Mouse (Mus musculus) heart, embryonic 14.5 days (tissue): Measurements from ENCODE around the gene 9330161L09Rik. TPM values are rescaled to one million over a fixed set of nuclear protein-coding genes. Genes with fewer than 3 reads are reported as not detected.

Source experiments
- ATAC-seq: fragments of 200-750 bp; cut with Nextera tagmentation; 2 replicates; pipeline ENCODE4 v1.8.0; 2017; ENCODE audit warnings: low read depth, moderate TSS enrichment; ENCODE audit not compliant: insufficient number of reproducible peaks, insufficient read depth, low FRiP score
- H3K27ac ChIP-seq, 2 experiments: fragments of 200-500 bp in 1 of 2; fragments of 300-500 bp in 1 of 2; sonication (generic) in 1 of 2; replicated peaks in 1 of 2; 2 replicates each; pipeline ENCODE4 v1.5.1; 2012 to 2014; ENCODE audit warnings: low read depth in 2 of 2, low read length in 2 of 2, control low read depth in 1 of 2, mild to moderate bottlenecking in 1 of 2, mixed read lengths in 1 of 2; ENCODE audit not compliant: control insufficient read depth in 1 of 2, insufficient read depth in 1 of 2
- H3K27me3 ChIP-seq: fragments of 300-500 bp; sonication (generic); 2 replicates; pipeline ENCODE4 v1.6.1; 2014; ENCODE audit warnings: mild to moderate bottlenecking, low read length, control low read depth; ENCODE audit not compliant: control insufficient read depth, insufficient read depth
- H3K36me3 ChIP-seq: fragments of 300-500 bp; sonication (generic); 2 replicates; pipeline ENCODE4 v1.6.1; 2014; ENCODE audit warnings: mild to moderate bottlenecking, control low read depth, low read length, mixed read lengths; ENCODE audit not compliant: control insufficient read depth, insufficient read depth
- H3K4me1 ChIP-seq, 2 experiments: fragments of 200-500 bp in 1 of 2; fragments of 300-500 bp in 1 of 2; sonication (generic) in 1 of 2; 2 replicates each; pipeline ENCODE4 v1.6.1; 2012 to 2014; ENCODE audit warnings: low read length in 2 of 2, control low read depth in 1 of 2, mixed read lengths in 1 of 2; ENCODE audit not compliant: control insufficient read depth in 2 of 2, insufficient read depth in 2 of 2
- H3K4me2 ChIP-seq: fragments of 300-500 bp; sonication (generic); 2 replicates; pipeline ENCODE4 v1.6.1; 2014; ENCODE audit warnings: mild to moderate bottlenecking, low read length
- H3K4me3 ChIP-seq, 2 experiments: fragments of 200-500 bp in 1 of 2; fragments of 300-500 bp in 1 of 2; sonication (generic) in 1 of 2; 2 replicates each; pipeline ENCODE4 v1.5.1; 2012 to 2014; ENCODE audit warnings: low read length in 2 of 2, mild to moderate bottlenecking in 2 of 2, control low read depth in 1 of 2, low read depth in 1 of 2, moderate library complexity in 1 of 2; ENCODE audit not compliant: control insufficient read depth in 1 of 2, insufficient read depth in 1 of 2
- H3K9ac ChIP-seq: fragments of 300-500 bp; sonication (generic); 2 replicates; pipeline ENCODE4 v1.6.1; 2014; ENCODE audit warnings: mild to moderate bottlenecking, low read length
- H3K9me3 ChIP-seq: fragments of 300-500 bp; sonication (generic); 2 replicates; pipeline ENCODE4 v1.6.1; 2016; ENCODE audit warnings: low read length, control low read depth; ENCODE audit not compliant: control insufficient read depth
- WGBS: fragments of 180-500 bp; shearing (Covaris S2); extraction: QIAGEN DNeasy Blood & Tissue Kit; methylation state at CpG from one replicate; pipeline ENCODE4 v1.1.7; 2014; 5-methylcytosine and 5-hydroxymethylcytosine counted together
- polyA plus RNA-seq: library from polyadenylated mRNA; unstranded; fragments of >200 nt; fragmentation: Nextera tagmentation; extraction: Ambion mirVana; gene quantifications from 2 replicates; pipeline ENCODE4 v1.2.1, GENCODE M21; 2014

Gene 9330161L09Rik
- polyA plus RNA-seq, 1 experiment from 2014 or later = 0.68 TPM

DNA sequence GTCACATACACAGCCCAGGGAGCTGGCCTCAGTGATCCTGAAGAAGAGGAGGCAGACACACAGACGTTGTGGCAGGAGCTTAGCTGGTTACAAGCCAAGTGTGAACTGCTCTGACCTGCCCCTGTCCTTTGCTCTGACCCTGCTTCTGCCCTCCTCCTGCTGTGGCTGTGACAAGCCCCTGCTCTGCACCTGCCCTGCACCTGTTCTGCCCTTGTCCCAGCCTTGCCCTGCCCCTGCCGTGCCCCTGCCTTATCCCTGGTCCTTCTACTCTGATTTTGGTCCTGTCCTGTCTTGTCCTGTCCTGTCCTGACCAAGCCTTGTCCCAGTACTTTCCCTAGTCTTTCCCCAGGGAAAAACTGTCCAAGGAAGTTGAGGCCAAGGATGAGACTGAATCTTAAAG lies 38.8 kb downstream of the 9330161L09Rik start:
- 60% methylated on average over 2 of the region's 2 CpGs for WGBS
- no peak overlapping the region for H3K4me3 ChIP-seq
- H3K9me3 ChIP-seq = no peaks in the 10 kb centered on the region
- no peaks in the 10 kb centered on the region for H3K27me3 ChIP-seq
- no peak overlapping the region for H3K27ac ChIP-seq
- H3K36me3 ChIP-seq = no peaks in the 10 kb centered on the region
- H3K4me1 ChIP-seq = peaks cover 2 to 6% of the 10 kb centered on the region in 2 experiments; a peak in 1 of 4 replicates
- ATAC-seq = no peak
- no peak overlapping the region for H3K9ac ChIP-seq
- H3K4me2 ChIP-seq = no peak overlapping the region

DNA sequence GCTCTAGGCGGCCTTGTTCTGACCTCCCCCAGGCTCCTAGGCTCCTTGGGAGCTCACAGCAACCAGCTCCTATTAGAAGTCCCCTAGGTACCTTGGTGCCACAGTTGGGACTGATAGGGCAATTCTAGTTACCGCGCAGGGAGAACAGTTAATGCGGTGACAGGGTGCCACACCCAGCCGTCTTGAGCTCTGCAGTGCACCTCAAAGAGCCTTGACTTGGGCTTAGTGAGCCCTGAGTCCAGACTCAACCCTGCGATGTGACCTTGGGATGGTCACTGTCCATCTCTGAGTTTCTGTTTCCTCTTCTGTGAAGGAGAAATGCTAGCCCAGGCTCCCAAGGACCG lies 39.3 kb downstream of the 9330161L09Rik start:
- no peaks in the 10 kb centered on the region for H3K27me3 ChIP-seq
- H3K9ac ChIP-seq = peak overlapping the region; percentile 49; the same call in 1 of the 2 replicates
- H3K9me3 ChIP-seq = no peaks in the 10 kb centered on the region
- H3K36me3 ChIP-seq = no peaks in the 10 kb centered on the region
- no peak overlapping the region for H3K27ac ChIP-seq
- H3K4me3 ChIP-seq = no peak overlapping the region
- H3K4me1 ChIP-seq = peaks cover 2 to 6% of the 10 kb centered on the region in 2 experiments; a peak in 1 of 4 replicates
- WGBS = 72% methylated on average over 7 of the region's 7 CpGs
- peak overlapping the region; percentile 46 for H3K4me2 ChIP-seq
- ATAC-seq = no peak

DNA sequence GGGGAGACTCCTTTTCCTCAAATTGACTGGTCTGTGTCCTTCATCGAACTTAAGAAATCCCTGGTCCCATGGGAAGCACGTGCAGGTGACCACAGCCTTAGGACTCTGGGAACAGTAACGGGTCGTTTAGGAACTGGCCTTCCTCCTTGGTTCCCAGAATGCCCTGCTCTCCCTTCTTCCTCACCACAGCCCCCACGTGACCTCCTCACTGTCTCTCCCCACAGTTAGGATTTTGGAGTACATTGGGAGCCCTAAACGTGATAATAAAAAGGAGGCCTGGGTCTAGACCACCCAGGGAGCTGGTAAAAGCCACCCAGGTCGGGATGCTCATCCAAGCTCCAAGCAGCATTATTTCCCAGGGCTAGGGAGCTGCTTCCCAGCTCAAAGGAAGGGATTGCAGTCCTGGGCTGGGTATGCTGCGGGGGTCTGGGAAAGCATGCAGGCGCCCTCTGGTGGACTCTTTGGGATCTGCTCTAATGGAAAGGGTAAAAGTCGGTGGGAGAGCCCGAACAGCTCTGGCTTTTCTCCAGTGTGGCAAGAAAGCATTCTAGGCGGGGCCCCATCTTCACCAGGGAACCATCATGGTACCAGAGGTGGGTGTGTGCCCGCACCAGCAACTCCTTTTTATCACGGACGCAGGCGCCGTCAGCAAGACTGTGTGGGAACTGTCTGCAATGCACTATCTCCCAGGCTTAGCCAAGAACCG lies 39.8 kb downstream of the 9330161L09Rik start:
- no peak overlapping the region for H3K4me3 ChIP-seq
- H3K4me1 ChIP-seq = peaks cover 5 to 7% of the 10 kb centered on the region in 2 experiments; a peak in 2 of 4 replicates
- no peaks in the 10 kb centered on the region for H3K36me3 ChIP-seq
- H3K4me2 ChIP-seq = peak overlapping the region; percentile 46
- H3K27ac ChIP-seq = no peak overlapping the region
- no peaks in the 10 kb centered on the region for H3K27me3 ChIP-seq
- peak; percentile 29; the same call in 1 of the 2 replicates for ATAC-seq
- H3K9ac ChIP-seq = peak overlapping the region; percentile 49; the same call in 1 of the 2 replicates
- 13% methylated on average over 18 of the region's 18 CpGs for WGBS
- H3K9me3 ChIP-seq = no peaks in the 10 kb centered on the region

DNA sequence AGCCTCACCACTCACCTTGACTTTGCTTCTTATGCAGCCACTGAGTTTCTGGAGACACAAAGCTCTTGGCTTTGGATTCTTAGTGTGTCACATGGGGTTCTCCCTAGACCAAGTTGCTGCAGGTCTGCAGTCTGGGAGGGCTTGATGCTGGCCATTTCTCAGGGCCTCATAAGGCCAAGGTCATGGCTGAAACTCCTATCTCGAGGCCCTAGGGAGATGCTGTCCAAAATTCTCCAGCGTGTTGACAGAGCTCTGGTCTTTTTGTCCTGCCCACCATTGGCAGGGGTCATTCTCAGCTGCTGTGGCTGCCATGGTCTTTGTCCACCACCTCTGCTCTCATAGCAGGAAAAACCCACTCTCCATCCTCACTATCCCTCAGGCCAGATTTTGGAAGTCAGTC lies 40.4 kb downstream of the 9330161L09Rik start:
- Histone ChIP-seq H3K27ac (no peak overlapping the region), H3K9ac (no peak overlapping the region), H3K9me3 (no peaks in the 10 kb centered on the region), H3K4me2 (no peak overlapping the region), H3K36me3 (no peaks in the 10 kb centered on the region), H3K4me3 (no peak overlapping the region), H3K27me3 (no peaks in the 10 kb centered on the region), H3K4me1 (peaks cover 11 to 13% of the 10 kb centered on the region in 2 experiments)
- WGBS = 69% methylated on average over 2 of the region's 2 CpGs
- no peak for ATAC-seq

DNA sequence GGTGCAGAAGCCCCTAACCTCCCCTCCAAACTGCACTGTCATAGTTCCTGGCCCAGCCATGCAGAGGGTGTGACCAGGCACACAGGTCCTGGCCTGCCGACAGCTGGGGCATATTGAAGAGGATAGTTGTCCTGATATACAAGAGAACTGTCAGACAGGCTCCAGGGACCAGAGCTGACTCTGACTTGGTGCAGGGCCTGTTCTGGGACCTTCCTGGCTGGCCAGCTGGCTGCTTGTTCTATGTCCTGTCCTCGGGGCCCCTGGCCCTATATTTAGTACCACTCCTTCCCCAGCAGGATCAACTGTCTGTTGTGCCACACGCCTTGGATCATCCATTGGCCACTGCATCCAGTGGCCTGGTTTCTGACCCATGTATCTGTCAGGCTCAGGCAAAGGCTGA lies 45.3 kb downstream of the 9330161L09Rik start:
- Histone ChIP-seq H3K36me3 (no peaks in the 10 kb centered on the region), H3K27ac (peak overlapping the region; percentile 7 to 59; a peak in 2 of 4 replicates), H3K4me3 (no peak overlapping the region), H3K9ac (no peak overlapping the region), H3K9me3 (no peaks in the 10 kb centered on the region), H3K4me2 (no peak overlapping the region), H3K27me3 (no peaks in the 10 kb centered on the region), H3K4me1 (peaks cover 24 to 26% of the 10 kb centered on the region in 2 experiments)
- 32% methylated on average over 3 of the region's 3 CpGs for WGBS
- ATAC-seq = peak; percentile 4; the same call in 1 of the 2 replicates

DNA sequence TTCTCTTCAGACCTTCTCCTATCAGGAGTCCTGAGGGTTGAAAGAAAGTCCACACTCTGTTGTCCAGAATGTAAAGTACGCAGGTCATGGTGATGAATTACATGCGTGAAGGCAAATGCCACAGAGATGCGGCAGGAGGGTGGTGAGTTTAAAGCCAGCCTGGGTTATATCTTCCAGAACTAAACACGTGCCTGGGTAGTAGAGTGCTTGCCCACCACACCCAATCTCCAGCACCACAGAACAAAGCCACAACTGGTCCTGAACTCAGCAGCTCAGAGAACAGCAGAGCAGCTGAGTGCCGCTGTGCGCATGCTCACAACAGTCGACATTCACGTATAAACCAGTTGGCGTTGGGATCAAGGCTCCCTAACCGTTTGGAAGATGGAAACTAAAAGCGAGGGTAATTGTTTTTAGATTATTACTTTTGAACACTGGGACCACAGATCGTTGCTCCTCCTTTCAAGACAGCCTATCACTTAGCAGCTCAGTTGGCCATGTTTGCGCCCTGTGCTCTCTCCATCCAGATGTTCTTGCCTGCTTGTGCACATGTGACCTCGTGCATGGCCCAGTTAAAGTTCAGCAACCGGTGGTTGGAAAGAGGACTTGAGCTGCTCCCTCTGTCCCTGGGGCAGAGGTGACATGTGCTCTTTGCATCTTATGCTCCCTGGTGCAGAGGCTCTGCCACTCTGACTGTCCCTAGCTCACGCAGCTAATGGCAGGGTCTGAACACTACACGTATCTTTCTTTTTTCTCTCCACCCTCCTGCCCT lies 45.9 kb downstream of the 9330161L09Rik start:
- Histone ChIP-seq H3K27me3 (no peaks in the 10 kb centered on the region), H3K4me3 (no peak overlapping the region), H3K27ac (peak overlapping the region in 1 of 2 experiments; percentile 59; a peak in 2 of 4 replicates), H3K9me3 (no peaks in the 10 kb centered on the region), H3K4me2 (no peak overlapping the region), H3K4me1 (peaks cover 24 to 26% of the 10 kb centered on the region in 2 experiments), H3K9ac (no peak overlapping the region), H3K36me3 (no peaks in the 10 kb centered on the region)
- WGBS = 79% methylated on average over 17 of the region's 17 CpGs
- no peak for ATAC-seq

DNA sequence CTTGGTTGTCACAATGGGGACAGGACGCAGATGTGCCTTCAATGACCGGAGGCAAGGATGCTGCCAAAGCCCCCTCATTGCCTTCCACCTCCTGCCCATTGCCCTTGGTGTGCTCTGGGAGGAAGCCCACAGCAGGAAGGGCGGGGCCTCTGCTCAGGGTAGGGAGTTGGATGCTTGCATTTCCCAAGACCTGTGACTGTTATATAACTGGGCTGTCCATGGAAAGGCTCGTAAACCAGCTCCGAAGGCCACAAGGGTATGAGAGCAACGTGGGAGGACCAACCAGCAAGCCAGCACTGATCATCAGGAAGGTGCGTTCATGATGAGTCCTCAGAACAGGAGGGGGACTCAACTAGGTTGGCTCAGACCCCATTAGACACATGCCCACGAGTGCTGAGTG lies 46.8 kb downstream of the 9330161L09Rik start:
- no peaks in the 10 kb centered on the region for H3K27me3 ChIP-seq
- no peak overlapping the region for H3K4me3 ChIP-seq
- no peak overlapping the region for H3K27ac ChIP-seq
- no peaks in the 10 kb centered on the region for H3K36me3 ChIP-seq
- H3K9me3 ChIP-seq = no peaks in the 10 kb centered on the region
- 82% methylated on average over 8 of the region's 8 CpGs for WGBS
- ATAC-seq = no peak
- no peak overlapping the region for H3K4me2 ChIP-seq
- H3K4me1 ChIP-seq = peaks cover 29 to 34% of the 10 kb centered on the region in 2 experiments
- no peak overlapping the region for H3K9ac ChIP-seq
